Mouse (Mus musculus) mouse trophoblast stem cell (cell line): ENCODE measurements around the gene Pramef12.
"Not testable (repeated sequence)": the region's sequence is repeated elsewhere in the genome, so short reads cannot be mapped to it uniquely, and the experiment has no call there.

Experiments used
- in situ Hi-C, 2 experiments: fragments of 300-500 bp; cut with MseI, MboI; formaldehyde crosslinking; loops; 2 replicates in 1 of 2; 3 replicates in 1 of 2; pipeline ENCODE4 v1.15.1; 2025

Gene Pramef12

DNA sequence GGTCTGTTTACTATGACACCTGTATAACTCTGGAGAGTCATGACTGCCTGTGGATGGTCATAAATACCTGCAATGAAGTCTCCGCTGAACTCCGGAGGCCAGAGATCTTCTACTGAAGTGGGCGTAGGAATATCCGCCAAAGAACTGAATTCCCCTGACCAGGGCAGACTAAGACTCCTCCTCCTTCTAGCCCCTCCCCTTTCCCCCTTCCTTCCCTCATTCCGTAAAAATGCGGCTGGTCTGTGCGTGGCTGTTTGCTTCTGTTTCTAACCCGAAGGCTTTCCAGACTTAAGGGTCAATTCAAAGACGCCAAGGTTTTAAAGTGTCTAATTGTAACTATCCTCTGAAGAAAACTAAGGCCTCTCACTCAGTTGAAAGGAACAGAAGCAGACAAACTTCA is at the start of gene Pramef12:
Gene Pramef12 (minus strand): TSS at position 175 of the 400 bp plus-strand sequence.
- in situ Hi-C loops = no loop called here

- in situ Hi-C loops = no loop called here
Observed at GRCm38 (mm10) chr4:144453217-144453616, 45.0 kb upstream of the Pramef12 start, which contains the start of gene Gm9944. Gene Gm9944 (minus strand): TSS chr4:144453317.

GRCm38 (mm10) chr4:144448546-144448945 is 40.3 kb upstream of the Pramef12 start:
- in situ Hi-C loops = no loop called here

- in situ Hi-C loops = no loop called here
Observed at GRCm38 (mm10) chr4:144441582-144441981, 33.3 kb upstream of the Pramef12 start.

DNA sequence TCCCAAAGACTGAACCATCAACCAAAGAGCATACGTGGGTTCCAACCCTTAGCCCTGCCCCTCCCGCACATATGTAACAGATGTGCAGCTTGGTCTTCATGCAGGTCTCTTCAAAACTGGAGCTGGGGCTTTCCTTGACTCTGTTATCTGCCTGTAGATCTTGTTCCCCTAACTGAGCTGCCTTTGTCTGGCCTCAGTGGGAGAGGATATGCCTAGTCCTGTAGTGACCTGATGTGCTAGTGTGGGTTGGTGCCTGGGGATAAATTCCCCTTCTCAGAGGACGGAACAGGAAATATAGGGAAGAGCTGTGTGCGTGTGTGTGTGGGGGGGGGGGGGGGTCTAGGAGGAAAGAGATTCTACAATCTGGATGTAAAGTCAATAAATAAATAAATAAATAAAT is 32.8 kb upstream of the Pramef12 start:
- in situ Hi-C loops = no loop called here

GRCm38 (mm10) chr4:144438672-144439071 is 30.4 kb upstream of the Pramef12 start, which contains the start of gene 1700012P22Rik:
Gene 1700012P22Rik (minus strand): TSS chr4:144438772.
- in situ Hi-C loops = no loop called here

DNA sequence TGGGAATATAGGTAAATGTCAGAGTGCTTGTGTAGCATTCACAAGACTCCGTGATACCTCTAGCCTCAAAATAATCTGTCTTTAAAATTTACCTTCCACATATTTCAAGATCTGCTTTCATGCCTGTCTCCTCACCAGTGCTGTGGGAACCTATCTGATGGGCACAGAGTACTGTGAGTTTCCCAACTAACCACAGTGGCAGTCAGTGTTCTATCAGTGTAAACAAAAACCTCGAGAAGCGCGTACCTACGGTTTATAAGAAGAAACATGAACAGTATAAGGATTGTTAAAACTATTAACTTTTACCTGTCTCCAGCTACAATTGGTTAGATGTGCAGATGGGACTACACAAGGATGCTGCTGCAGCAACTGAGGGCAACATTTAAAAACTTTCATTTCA is 25.0 kb upstream of the Pramef12 start:
- in situ Hi-C loops = loop anchor here in 1 of 2 experiments (5.0 kb wide), 1 partner anchor 69 kb away; no protein-coding TSS in a partner anchor

DNA sequence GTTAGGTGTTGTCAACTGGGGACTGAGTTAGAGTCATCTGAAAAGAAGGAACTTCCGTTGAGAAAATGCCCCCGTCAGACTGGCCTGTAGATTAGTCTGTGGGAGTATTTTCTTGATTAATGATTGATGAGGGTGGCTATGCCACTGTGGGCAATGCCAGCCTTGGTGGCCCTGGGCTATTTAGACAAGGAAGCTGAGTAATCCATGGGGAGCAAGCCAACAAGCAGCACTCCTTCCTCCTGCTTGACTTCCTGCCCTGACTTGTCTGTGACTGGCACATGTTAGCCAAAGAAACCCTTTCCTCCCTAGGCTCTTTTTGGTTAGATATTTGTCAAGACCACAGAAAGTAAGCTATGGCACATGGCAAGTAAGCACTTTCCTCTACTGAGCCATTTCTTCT is 22.5 kb upstream of the Pramef12 start:
- in situ Hi-C loops = loop anchor here in 1 of 2 experiments (5.0 kb wide), 1 partner anchor 72 kb away; no protein-coding TSS in a partner anchor

DNA sequence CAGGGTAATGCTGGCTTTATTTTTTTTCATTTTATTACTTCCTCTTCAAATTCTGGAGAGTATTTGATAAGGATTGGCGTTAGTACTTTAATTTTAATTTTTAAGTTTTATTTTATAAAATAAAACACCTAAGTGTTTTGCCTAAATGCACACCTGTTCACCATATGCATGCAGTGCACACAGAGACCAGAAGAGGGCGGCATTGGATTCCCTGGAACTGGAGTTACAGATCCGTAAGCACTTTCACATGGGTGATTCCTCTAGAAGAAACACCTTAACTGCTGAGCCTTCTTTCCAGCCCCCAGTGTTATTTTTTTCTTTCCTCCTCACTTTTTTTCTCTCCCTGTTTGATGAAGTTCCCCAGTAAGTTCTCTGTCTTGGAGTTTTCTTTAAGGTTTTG is 20.6 kb upstream of the Pramef12 start:
- in situ Hi-C loops = no loop called here

DNA sequence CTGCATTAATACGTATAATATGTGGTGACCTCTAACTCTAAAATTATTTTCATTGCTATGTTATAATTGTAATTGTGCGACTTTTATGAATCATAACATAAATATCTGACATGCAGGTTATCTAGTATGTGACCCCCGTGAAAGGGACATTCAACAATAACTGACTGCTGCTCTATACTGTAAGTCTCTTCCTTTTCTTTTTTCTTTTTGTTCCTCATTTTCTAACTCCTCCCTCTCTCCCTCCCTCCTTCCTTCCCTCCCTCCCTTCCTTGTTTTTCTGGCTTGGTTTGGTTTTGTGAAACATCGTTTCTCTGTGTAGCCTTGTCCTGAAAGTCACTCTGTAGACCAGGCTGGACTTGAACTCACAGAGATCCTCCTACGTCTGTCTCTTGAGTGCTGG is 16.3 kb upstream of the Pramef12 start:
- in situ Hi-C loops = no loop called here

DNA sequence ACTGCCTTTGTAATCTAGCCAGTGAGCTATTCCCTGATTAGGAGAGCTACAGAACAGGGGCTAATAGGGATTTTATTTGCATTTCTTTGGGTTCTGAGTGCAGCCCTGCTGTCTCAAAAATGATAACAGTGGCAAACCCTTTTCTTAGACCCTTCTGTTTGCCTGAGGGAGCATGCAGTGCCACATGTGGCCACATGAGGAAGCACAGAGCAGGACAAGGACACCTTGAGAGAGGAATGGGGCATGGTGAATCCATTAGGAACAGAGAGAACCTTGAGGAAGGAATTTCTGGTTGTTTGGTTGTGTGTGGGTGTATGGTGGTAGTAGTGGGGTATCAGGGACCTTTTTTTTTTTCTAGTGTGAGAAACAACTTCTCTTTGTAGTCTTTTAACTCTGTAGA is 12.4 kb upstream of the Pramef12 start:
- in situ Hi-C loops = no loop called here

DNA sequence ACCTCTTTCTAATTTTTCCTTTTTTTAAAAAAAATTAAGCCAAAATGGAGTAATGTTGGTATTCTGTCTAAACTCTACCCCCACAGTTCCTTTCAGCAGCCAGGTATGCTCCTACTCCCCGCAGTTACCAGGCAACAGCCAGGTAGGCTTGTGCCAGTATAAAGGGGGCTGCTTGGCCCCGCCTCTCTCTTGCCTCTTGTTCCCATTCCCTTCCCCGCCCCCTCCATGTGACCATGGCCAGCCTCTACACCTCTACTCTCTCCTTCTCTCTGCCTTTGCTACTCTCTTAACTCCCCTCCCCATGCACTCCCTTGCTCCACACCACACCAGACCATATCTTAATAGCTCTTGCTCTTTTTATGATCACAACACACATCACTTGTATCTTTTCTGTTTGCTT is 2.0 kb downstream of the Pramef12 start:
- in situ Hi-C loops = no loop called here

DNA sequence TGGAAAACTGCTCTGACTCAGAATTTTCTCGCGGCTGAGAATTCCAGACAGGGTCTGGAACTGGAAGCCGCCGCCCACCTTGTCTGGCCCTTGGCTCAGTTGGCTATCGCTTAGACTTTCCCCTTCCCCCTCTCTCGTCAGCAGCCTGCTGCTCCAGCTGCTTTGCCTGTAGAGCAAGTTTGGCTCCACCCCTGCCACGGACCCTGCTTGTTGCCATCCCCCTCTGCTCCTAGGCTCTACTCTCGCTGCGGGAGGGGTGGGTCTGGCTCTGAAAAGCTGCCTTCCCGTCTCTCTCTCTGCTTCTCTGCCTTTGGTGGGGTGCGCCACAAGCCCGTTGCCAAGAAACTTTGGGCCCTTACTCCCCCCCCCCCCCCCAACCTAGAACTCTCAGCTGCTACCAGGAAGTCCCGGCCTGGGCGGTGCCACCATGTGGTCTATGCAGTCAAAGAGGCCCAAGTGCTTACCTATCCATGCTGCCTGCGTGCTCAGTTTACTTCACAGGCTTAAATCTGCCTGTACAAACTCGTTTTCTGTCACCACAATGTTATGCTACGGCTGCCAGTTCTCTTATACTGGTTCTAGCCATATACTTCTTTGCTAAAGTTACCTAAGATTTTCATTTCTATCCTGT is 3.7 kb downstream of the Pramef12 start:
- in situ Hi-C loops = no loop called here

- in situ Hi-C loops = no loop called here
Observed at GRCm38 (mm10) chr4:144402712-144403111, 5.6 kb downstream of the Pramef12 start.

DNA sequence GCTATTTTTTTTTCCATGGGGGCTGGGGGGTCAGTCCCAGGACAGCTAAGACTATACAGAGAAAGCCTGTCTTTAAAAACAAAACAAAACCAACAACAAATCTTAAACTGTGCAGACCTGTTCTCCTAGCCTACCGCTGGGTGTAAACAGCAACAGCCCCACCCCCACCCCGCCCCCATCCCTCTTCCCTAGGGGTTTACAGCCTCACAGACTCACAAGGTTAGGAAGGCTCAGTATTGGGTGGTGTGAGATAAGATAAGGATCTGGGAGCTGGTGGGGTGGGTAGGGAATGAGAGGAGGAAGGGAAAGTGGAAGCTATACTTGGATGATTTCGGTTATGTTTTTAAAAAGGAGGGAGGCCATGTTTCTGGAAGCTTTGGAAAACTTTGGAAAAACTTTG is 11.9 kb downstream of the Pramef12 start:
- in situ Hi-C loops = no loop called here

DNA sequence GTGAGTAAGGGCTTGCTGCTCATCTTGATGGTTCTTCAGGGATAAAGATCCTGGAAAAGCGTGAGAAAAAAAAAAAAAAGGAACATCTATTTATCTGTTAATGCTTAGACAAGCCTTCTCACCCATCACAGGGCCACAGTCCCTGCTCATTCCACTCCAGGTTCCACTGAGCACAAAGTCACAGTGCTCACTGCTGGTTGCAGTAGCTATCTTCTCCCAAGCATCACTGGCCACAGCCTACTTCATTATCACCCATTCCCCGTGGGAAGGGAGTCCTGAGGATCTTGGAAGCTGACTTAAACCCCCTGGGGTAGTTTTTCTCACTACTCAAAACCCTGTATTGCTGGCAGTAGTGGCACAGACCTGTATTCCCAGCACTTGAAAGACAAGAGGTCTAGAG is 30.4 kb downstream of the Pramef12 start, which contains the start of gene Pramef20:
Gene Pramef20 (minus strand): TSS at position 23 of the 400 bp plus-strand sequence.
- in situ Hi-C loops = no loop called here

GRCm38 (mm10) chr4:144357642-144358041 is 50.6 kb downstream of the Pramef12 start, which contains the start of gene Gm13119:
Gene Gm13119 (plus strand): TSS chr4:144357942.
- in situ Hi-C loops = not testable (repeated sequence)
